Mouse (Mus musculus): ENCODE measurements around the gene Tmem273. TPM values are rescaled to one million over a fixed set of nuclear protein-coding genes. Genes with fewer than 3 reads are reported as not detected.

Tmem273 gene
- total and polyA plus RNA-seq, 3 experiments, result not detected

- no peak for TF ChIP-seq POLR2A (IDR thresholded peaks at IDR 0.05; ENCODE audit: control insufficient read depth in 1 of 2, insufficient read depth in 1 of 2, low read depth in 1 of 2, low read length in 2 of 2, poor library complexity in 1 of 2)
- TF ChIP-seq MYB (IDR thresholded peaks at IDR 0.05; ENCODE audit: low read depth, low read length), result no peak
- no peak for TF ChIP-seq ZKSCAN1 (IDR thresholded peaks at IDR 0.05; ENCODE audit: low read depth, low read length)
- no peak for TF ChIP-seq EP300 (IDR thresholded peaks at IDR 0.05; ENCODE audit: low read depth in 1 of 2, low read length in 2 of 2)
- no peak for TF ChIP-seq CHD1 (IDR thresholded peaks at IDR 0.05; ENCODE audit: low read depth, low read length)
- TF ChIP-seq CTCF (IDR thresholded peaks at IDR 0.05 in 2 of 3, conservative IDR thresholded peaks at IDR 0.05 in 1 of 3; ENCODE audit: control insufficient read depth in 1 of 3, insufficient read depth in 1 of 3, low read depth in 2 of 3, low read length in 3 of 3, poor library complexity in 1 of 3, severe bottlenecking in 1 of 3), result no peak
- TF ChIP-seq MAFK (IDR thresholded peaks at IDR 0.05; ENCODE audit: borderline replicate concordance, low read depth, low read length), result no peak
- TF ChIP-seq NRF1 (IDR thresholded peaks at IDR 0.05; ENCODE audit: insufficient read depth, low read depth, low read length, poor library complexity, severe bottlenecking), result no peak
- no peak for TF ChIP-seq RAD21 (IDR thresholded peaks at IDR 0.05; ENCODE audit: low read depth, low read length)
- TF ChIP-seq UBTF (IDR thresholded peaks at IDR 0.05; ENCODE audit: borderline replicate concordance, insufficient read depth, low read depth, low read length), result no peak
- TF ChIP-seq BHLHE40 (IDR thresholded peaks at IDR 0.05; ENCODE audit: borderline replicate concordance, low read depth, low read length), result no peak
- no peak for TF ChIP-seq ZMIZ1 (IDR thresholded peaks at IDR 0.05; ENCODE audit: low read depth, low read length)
- TF ChIP-seq NELFE (IDR thresholded peaks at IDR 0.05; ENCODE audit: low read depth, low read length), result no peak
- no peak for TF ChIP-seq CHD2 (IDR thresholded peaks at IDR 0.05; ENCODE audit: low read length)
- TF ChIP-seq MEF2A (IDR thresholded peaks at IDR 0.05; ENCODE audit: extremely low read depth, insufficient replicate concordance, low read depth, low read length, poor library complexity, severe bottlenecking), result no peak
- TF ChIP-seq SMC3 (IDR thresholded peaks at IDR 0.05; ENCODE audit: low read depth, low read length), result no peak
- no peak for TF ChIP-seq POLR2AphosphoS2 (IDR thresholded peaks at IDR 0.05; ENCODE audit: low read length)
- Histone ChIP-seq H3K9ac (ENCODE audit: control insufficient read depth, low read depth, low read length, poor library complexity, severe bottlenecking) (no peak overlapping the region), H3K27me3 (ENCODE audit: control insufficient read depth in 1 of 2, insufficient read depth in 2 of 2, low read length in 2 of 2) (no peaks in the 10 kb centered on the region; a peak in 1 of 4 replicates), H3K79me2 (ENCODE audit: control insufficient read depth, insufficient read depth, low read length, poor library complexity) (no peaks in the 10 kb centered on the region), H3K9me3 (replicated peaks; ENCODE audit: insufficient read depth, low read length) (no peaks in the 10 kb centered on the region), H3K4me1 (ENCODE audit: control insufficient read depth in 1 of 2, insufficient read depth in 2 of 2, low read length in 2 of 2) (no peaks in the 10 kb centered on the region), H3K36me3 (ENCODE audit: control insufficient read depth in 1 of 2, insufficient read depth in 2 of 2, low read length in 2 of 2) (no peaks in the 10 kb centered on the region), H3K4me3 (ENCODE audit: control insufficient read depth in 1 of 2, insufficient read depth in 1 of 2, low read depth in 2 of 2, low read length in 2 of 2) (no peak overlapping the region), H3K27ac (ENCODE audit: control insufficient read depth, low read depth, low read length) (no peak overlapping the region)
- no peak for DNase-seq (ENCODE audit: low read depth, low spot score)
These were observed 13.7 kb upstream of the Tmem273 start for GRCm38 (mm10) chr14:32772085-32772484.

GRCm38 (mm10) chr14:32772791-32773190 lies 13.0 kb upstream of the Tmem273 start:
- Histone ChIP-seq H3K4me1 (ENCODE audit: control insufficient read depth in 1 of 2, insufficient read depth in 2 of 2, low read length in 2 of 2) (no peaks in the 10 kb centered on the region), H3K79me2 (ENCODE audit: control insufficient read depth, insufficient read depth, low read length, poor library complexity) (no peaks in the 10 kb centered on the region), H3K27ac (ENCODE audit: control insufficient read depth, low read depth, low read length) (no peak overlapping the region), H3K9ac (ENCODE audit: control insufficient read depth, low read depth, low read length, poor library complexity, severe bottlenecking) (no peak overlapping the region), H3K27me3 (ENCODE audit: control insufficient read depth in 1 of 2, insufficient read depth in 2 of 2, low read length in 2 of 2) (no peaks in the 10 kb centered on the region; a peak in 1 of 4 replicates), H3K9me3 (replicated peaks; ENCODE audit: insufficient read depth, low read length) (no peaks in the 10 kb centered on the region), H3K4me3 (ENCODE audit: control insufficient read depth in 1 of 2, insufficient read depth in 1 of 2, low read depth in 2 of 2, low read length in 2 of 2) (no peak overlapping the region), H3K36me3 (ENCODE audit: control insufficient read depth in 1 of 2, insufficient read depth in 2 of 2, low read length in 2 of 2) (no peaks in the 10 kb centered on the region)
- DNase-seq (ENCODE audit: low read depth, low spot score), result peak; percentile 2
- TF ChIP-seq RAD21 (IDR thresholded peaks at IDR 0.05; ENCODE audit: low read depth, low read length), result peak; percentile 10; the same call in 1 of the 2 replicates
- TF ChIP-seq RCOR1 (IDR thresholded peaks at IDR 0.05; ENCODE audit: low read depth, low read length), result no peak
- TF ChIP-seq UBTF (IDR thresholded peaks at IDR 0.05; ENCODE audit: borderline replicate concordance, insufficient read depth, low read depth, low read length), result no peak
- no peak for TF ChIP-seq GATA1 (IDR thresholded peaks at IDR 0.05; ENCODE audit: low read depth, low read length)
- TF ChIP-seq CHD1 (IDR thresholded peaks at IDR 0.05; ENCODE audit: low read depth, low read length), result no peak
- peak; percentile 19; the same call in 1 of the 2 replicates for TF ChIP-seq SMC3 (IDR thresholded peaks at IDR 0.05; ENCODE audit: low read depth, low read length)
- TF ChIP-seq EP300 (IDR thresholded peaks at IDR 0.05; ENCODE audit: low read depth in 1 of 2, low read length in 2 of 2), result no peak
- no peak for TF ChIP-seq TBP (IDR thresholded peaks at IDR 0.05; ENCODE audit: low read depth, low read length)
- no peak for TF ChIP-seq USF1 (IDR thresholded peaks at IDR 0.05; ENCODE audit: low read depth, low read length)
- TF ChIP-seq MYB (IDR thresholded peaks at IDR 0.05; ENCODE audit: low read depth, low read length), result no peak
- TF ChIP-seq MYC (IDR thresholded peaks at IDR 0.05; ENCODE audit: low read depth, low read length), result no peak
- TF ChIP-seq MAFK (IDR thresholded peaks at IDR 0.05; ENCODE audit: borderline replicate concordance, low read depth, low read length), result no peak
- TF ChIP-seq MXI1 (IDR thresholded peaks at IDR 0.05; ENCODE audit: low read depth, low read length), result no peak
- TF ChIP-seq CTCF (IDR thresholded peaks at IDR 0.05 in 2 of 3, conservative IDR thresholded peaks at IDR 0.05 in 1 of 3; ENCODE audit: control insufficient read depth in 1 of 3, insufficient read depth in 1 of 3, low read depth in 2 of 3, low read length in 3 of 3, poor library complexity in 1 of 3, severe bottlenecking in 1 of 3), result peak in 1 of 3 experiments; percentile 7; a peak in 1 of 6 replicates
- TF ChIP-seq ZNF384 (IDR thresholded peaks at IDR 0.05; ENCODE audit: low read depth, low read length), result no peak
- TF ChIP-seq TAL1 (IDR thresholded peaks at IDR 0.05; ENCODE audit: low read length), result no peak
